Mouse (Mus musculus) neural tube, embryonic 14.5 days (tissue): ENCODE data around the gene Otub2. TPM values are rescaled to one million over a fixed set of nuclear protein-coding genes. Genes with fewer than 3 reads are reported as not detected.

ENCODE experiments used
- ATAC-seq: fragments of 200-750 bp; cut with Nextera tagmentation; 2 replicates; pipeline ENCODE4 v1.8.0; 2017; ENCODE audit warnings: low read depth, mild to moderate bottlenecking, moderate TSS enrichment, moderate library complexity
- H3K27ac ChIP-seq: fragments of 300-500 bp; sonication (generic); 2 replicates; pipeline ENCODE4 v1.5.1; 2014; ENCODE audit warnings: low read depth, mild to moderate bottlenecking, control low read depth, low read length, moderate library complexity, mixed read lengths
- H3K27me3 ChIP-seq: fragments of 300-500 bp; sonication (generic); 2 replicates; pipeline ENCODE4 v1.6.1; 2014; ENCODE audit warnings: low read length; ENCODE audit not compliant: control insufficient read depth, insufficient read depth
- H3K36me3 ChIP-seq: fragments of 300-500 bp; sonication (generic); 2 replicates; pipeline ENCODE4 v1.6.1; 2014; ENCODE audit warnings: low read length, mixed read lengths; ENCODE audit not compliant: control insufficient read depth, insufficient read depth
- H3K4me1 ChIP-seq: fragments of 300-500 bp; sonication (generic); 2 replicates; pipeline ENCODE4 v1.6.1; 2014; ENCODE audit warnings: low read length; ENCODE audit not compliant: control insufficient read depth, insufficient read depth
- H3K4me2 ChIP-seq: fragments of 300-500 bp; sonication (generic); 2 replicates; pipeline ENCODE4 v1.6.1; 2014; ENCODE audit warnings: mild to moderate bottlenecking, low read depth, low read length, control low read depth
- H3K4me3 ChIP-seq: fragments of 300-500 bp; sonication (generic); 2 replicates; pipeline ENCODE4 v1.5.1; 2014; ENCODE audit warnings: low read depth, low read length, control low read depth, mixed read lengths
- H3K9ac ChIP-seq: fragments of 300-500 bp; sonication (generic); replicated peaks from 2 replicates; pipeline ENCODE4 v1.6.1; 2014; ENCODE audit warnings: low read depth, mild to moderate bottlenecking, control low read depth, low read length, mixed read lengths
- H3K9me3 ChIP-seq: fragments of 300-500 bp; sonication (generic); 2 replicates; pipeline ENCODE4 v1.6.1; 2016; ENCODE audit warnings: low read length; ENCODE audit not compliant: control insufficient read depth
- WGBS: fragments of 180-500 bp; shearing (Covaris S2); extraction: QIAGEN DNeasy Blood & Tissue Kit; methylation state at CpG from one replicate; pipeline ENCODE4 v1.1.7; 2014; 5-methylcytosine and 5-hydroxymethylcytosine counted together
- polyA plus RNA-seq: library from polyadenylated mRNA; unstranded; fragments of >200 nt; fragmentation: Nextera tagmentation; extraction: Ambion mirVana; gene quantifications from 2 replicates; pipeline ENCODE4 v1.2.1, GENCODE M21; 2014

Otub2 gene
- polyA plus RNA-seq: 27.1 and 27.6 TPM in 2 replicates

DNA sequence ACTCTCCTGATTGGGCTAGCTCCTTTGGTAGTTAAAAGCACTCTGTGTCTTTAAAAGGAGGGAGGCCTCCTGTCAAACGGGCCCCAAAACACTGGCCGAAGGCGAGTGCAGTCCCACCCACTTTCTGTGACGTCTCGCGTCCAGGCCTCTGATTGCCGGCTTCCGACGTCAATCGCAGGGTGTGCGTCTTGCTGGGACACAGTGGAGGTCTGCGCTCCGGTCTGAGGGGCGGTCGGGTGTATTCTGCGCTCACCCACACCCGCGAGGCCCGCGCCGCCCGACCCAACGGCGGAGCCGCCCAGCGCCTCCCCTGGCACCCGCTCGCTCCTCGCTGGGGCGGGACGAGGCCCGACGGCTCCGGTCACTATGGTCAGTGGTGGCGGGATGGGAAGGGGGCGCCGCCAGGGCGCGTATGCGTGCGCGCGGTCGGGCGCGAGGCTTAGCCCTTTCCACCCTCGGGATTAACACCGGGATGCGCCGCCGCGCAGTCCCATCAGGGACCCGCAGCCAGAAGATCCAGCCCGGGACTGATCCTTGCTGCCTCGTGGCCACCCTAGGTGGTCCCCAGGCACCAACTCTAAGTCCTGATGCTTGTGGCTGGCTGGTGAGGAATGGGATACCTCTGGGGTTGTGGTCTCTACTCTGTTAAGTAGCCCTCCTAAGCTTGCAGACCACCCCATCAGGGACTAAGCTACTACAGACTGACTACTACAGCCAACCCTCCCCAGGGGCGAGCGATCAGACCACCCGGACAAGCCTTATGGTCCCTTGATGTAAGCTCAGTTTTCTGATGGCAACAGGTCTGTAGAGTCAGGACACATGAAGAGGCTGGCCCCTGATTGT is at the start of gene Otub2:
Gene Otub2 (plus strand): TSS at position 178 of the 843 bp plus-strand sequence.
- H3K4me1 ChIP-seq: peaks cover 5% of the 10 kb centered on the region; the same call in 1 of the 2 replicates
- H3K27ac ChIP-seq: peak within 1 kb of the TSS; percentile 30; the same call in 1 of the 2 replicates
- peak within 1 kb of the TSS; percentile 78 for H3K4me2 ChIP-seq
- H3K36me3 ChIP-seq: no peaks in the 10 kb centered on the region
- WGBS: under 1% methylated on average over 58 of the region's 58 CpGs
- H3K9ac ChIP-seq: peak within 1 kb of the TSS; percentile 84
- H3K27me3 ChIP-seq: no peaks in the 10 kb centered on the region
- peak; percentile 99 for ATAC-seq
- H3K4me3 ChIP-seq: peak within 1 kb of the TSS; percentile 66
- no peaks in the 10 kb centered on the region for H3K9me3 ChIP-seq

DNA sequence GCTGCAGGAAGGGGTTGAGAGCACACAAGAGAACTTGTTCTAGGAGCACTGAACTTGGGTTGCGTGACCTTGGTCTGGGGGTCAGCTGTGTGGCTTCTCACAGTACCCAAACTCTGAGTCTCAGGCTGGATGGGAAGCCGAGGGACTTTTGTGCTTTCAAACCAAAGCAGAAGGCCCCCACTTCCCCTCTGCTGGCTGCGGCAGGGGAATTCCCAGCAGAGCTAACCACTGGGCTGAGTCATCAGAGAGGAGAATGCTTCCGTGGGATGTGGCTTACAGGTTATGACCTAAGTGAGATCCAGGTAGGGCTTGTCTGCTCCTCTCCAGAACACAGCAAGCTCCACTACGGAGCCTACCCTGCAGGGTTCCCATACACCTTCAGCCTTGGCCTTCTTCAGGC is 47.3 kb upstream of the Otub2 start:
- H3K4me3 ChIP-seq: no peak overlapping the region
- no peaks in the 10 kb centered on the region for H3K36me3 ChIP-seq
- no peak overlapping the region for H3K9ac ChIP-seq
- WGBS: 98% methylated on average over 5 of the region's 5 CpGs
- H3K27me3 ChIP-seq: no peaks in the 10 kb centered on the region
- no peak for ATAC-seq
- H3K4me1 ChIP-seq: no peaks in the 10 kb centered on the region
- H3K9me3 ChIP-seq: no peaks in the 10 kb centered on the region
- H3K27ac ChIP-seq: no peak overlapping the region
- H3K4me2 ChIP-seq: no peak overlapping the region

- Histone ChIP-seq H3K36me3 (no peaks in the 10 kb centered on the region), H3K27me3 (no peaks in the 10 kb centered on the region), H3K4me3 (no peak overlapping the region), H3K4me2 (no peak overlapping the region), H3K27ac (no peak overlapping the region), H3K9me3 (no peaks in the 10 kb centered on the region), H3K4me1 (no peaks in the 10 kb centered on the region), H3K9ac (no peak overlapping the region)
- 85% methylated on average over 8 of the region's 8 CpGs for WGBS
- ATAC-seq: no peak
Observed at GRCm38 (mm10) chr12:103343456-103343855, 45.0 kb upstream of the Otub2 start.

DNA sequence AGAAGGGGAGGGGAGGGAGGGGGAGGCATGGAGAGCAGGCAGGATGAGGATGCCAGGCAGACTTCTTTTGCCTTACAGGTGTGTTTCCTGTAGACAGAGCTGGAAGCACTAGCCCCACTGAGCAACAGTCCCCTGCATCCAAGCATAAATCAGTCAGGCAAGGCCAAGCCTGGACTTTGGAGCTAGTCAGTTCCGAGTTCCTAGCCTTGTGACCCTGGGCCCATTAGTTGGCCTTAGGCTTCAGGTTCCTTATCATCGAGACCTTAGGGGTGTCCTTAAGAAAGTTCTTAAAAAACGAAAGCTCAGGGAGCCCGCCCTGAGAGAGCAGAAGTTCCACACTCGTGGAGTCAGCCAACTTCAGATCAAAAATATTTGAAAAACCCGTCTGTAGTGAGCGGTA is 43.5 kb upstream of the Otub2 start:
- 93% methylated on average over 7 of the region's 7 CpGs for WGBS
- Histone ChIP-seq H3K4me2 (no peak overlapping the region), H3K9ac (no peak overlapping the region), H3K27ac (no peak overlapping the region), H3K9me3 (no peaks in the 10 kb centered on the region), H3K4me1 (no peaks in the 10 kb centered on the region), H3K36me3 (no peaks in the 10 kb centered on the region), H3K4me3 (no peak overlapping the region), H3K27me3 (no peaks in the 10 kb centered on the region)
- no peak for ATAC-seq

- no peak overlapping the region for H3K27ac ChIP-seq
- H3K4me3 ChIP-seq: no peak overlapping the region
- 86% methylated on average over 8 of the region's 8 CpGs for WGBS
- no peaks in the 10 kb centered on the region for H3K4me1 ChIP-seq
- no peaks in the 10 kb centered on the region for H3K9me3 ChIP-seq
- no peaks in the 10 kb centered on the region for H3K36me3 ChIP-seq
- no peaks in the 10 kb centered on the region for H3K27me3 ChIP-seq
- ATAC-seq: no peak
- H3K4me2 ChIP-seq: no peak overlapping the region
- no peak overlapping the region for H3K9ac ChIP-seq
Observed at GRCm38 (mm10) chr12:103346945-103347344, 41.5 kb upstream of the Otub2 start.

- no peak overlapping the region for H3K27ac ChIP-seq
- no peaks in the 10 kb centered on the region for H3K36me3 ChIP-seq
- no peak overlapping the region for H3K4me3 ChIP-seq
- H3K4me1 ChIP-seq: no peaks in the 10 kb centered on the region
- ATAC-seq: no peak
- H3K9ac ChIP-seq: no peak overlapping the region
- H3K27me3 ChIP-seq: no peaks in the 10 kb centered on the region
- no peak overlapping the region for H3K4me2 ChIP-seq
- no peaks in the 10 kb centered on the region for H3K9me3 ChIP-seq
- WGBS: 51% methylated on average over 5 of the region's 5 CpGs
Observed at GRCm38 (mm10) chr12:103347406-103347805, 41.1 kb upstream of the Otub2 start.

GRCm38 (mm10) chr12:103348506-103348905 is 40.0 kb upstream of the Otub2 start:
- Histone ChIP-seq H3K4me3 (no peak overlapping the region), H3K27ac (no peak overlapping the region), H3K4me2 (no peak overlapping the region), H3K36me3 (no peaks in the 10 kb centered on the region), H3K27me3 (no peaks in the 10 kb centered on the region), H3K9me3 (no peaks in the 10 kb centered on the region), H3K9ac (no peak overlapping the region), H3K4me1 (no peaks in the 10 kb centered on the region)
- peak; percentile 63; the same call in 1 of the 2 replicates for ATAC-seq
- WGBS: 2% methylated on average over 3 of the region's 3 CpGs

DNA sequence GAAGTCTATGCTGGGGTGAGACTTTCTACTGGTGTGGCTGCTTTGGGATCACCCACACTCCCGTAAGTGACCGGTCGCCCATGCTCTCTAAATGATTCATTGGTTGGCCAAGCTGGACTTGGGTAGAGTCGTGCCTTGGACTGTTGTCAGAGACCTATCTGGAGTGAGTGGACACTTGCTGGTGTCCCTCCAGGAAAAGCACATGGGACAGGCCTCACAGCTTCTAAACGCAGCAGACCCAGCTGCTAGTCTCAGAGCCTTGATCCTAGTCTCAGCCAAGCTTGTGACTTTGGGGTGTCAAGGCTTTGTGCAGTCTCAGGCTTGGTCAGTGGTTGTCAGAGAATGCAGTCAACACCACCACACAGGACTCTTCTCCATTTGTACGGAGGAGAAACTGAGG is 35.7 kb upstream of the Otub2 start:
- no peak for ATAC-seq
- no peak overlapping the region for H3K4me2 ChIP-seq
- WGBS: 95% methylated on average over 6 of the region's 6 CpGs

DNA sequence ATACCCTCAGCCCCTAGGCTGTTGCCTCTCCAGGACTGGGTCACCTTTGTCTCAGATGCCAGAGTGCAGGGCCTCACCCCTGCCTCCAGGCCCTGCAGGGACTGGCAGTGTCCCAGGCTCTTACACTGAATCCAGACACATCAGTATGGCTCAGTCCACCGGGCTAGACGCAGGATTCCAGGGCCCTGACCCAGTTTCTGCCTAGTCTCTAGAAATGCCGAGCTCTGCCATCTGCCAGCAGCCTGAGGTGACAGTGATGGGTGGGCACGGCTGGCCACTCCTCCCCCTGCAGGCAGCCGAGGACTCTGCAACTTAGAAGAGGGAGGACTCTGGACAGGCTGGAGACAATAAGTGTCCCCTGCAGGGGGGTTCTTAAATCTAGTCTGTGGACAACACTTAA is 34.9 kb upstream of the Otub2 start:
- ATAC-seq: peak; percentile 48; the same call in 1 of the 2 replicates
- no peak overlapping the region for H3K4me3 ChIP-seq
- H3K27ac ChIP-seq: no peak overlapping the region
- WGBS: 3% methylated on average over 5 of the region's 5 CpGs
- no peaks in the 10 kb centered on the region for H3K9me3 ChIP-seq
- no peaks in the 10 kb centered on the region for H3K36me3 ChIP-seq
- H3K4me2 ChIP-seq: no peak overlapping the region
- H3K9ac ChIP-seq: no peak overlapping the region
- H3K27me3 ChIP-seq: no peaks in the 10 kb centered on the region
- H3K4me1 ChIP-seq: no peaks in the 10 kb centered on the region

More for the DNA sequence above, 35.7 kb upstream of the Otub2 start:
- H3K4me1 ChIP-seq: no peaks in the 10 kb centered on the region
- H3K27ac ChIP-seq: no peak overlapping the region
- no peak overlapping the region for H3K9ac ChIP-seq
- no peaks in the 10 kb centered on the region for H3K36me3 ChIP-seq
- H3K9me3 ChIP-seq: no peaks in the 10 kb centered on the region
- no peak overlapping the region for H3K4me3 ChIP-seq
- no peaks in the 10 kb centered on the region for H3K27me3 ChIP-seq
